Mouse (Mus musculus) myocyte (in vitro differentiated cells): Measurements from ENCODE around the gene Rplp1.

Source experiments
- E2F4 ChIP-seq: IDR thresholded peaks from one replicate; pipeline ENCODE4 v1.6.1; 2011; ENCODE audit warnings: mild to moderate bottlenecking, control low read depth, moderate library complexity; ENCODE audit not compliant: insufficient read depth
- MAX ChIP-seq: IDR thresholded peaks from one replicate; pipeline ENCODE4 v1.6.1; 2011; ENCODE audit warnings: low read depth, mild to moderate bottlenecking, control low read depth
- POLR2A ChIP-seq: IDR thresholded peaks from one replicate; pipeline ENCODE4 v1.6.1; 2011; ENCODE audit warnings: low read depth, mild to moderate bottlenecking, control low read depth, moderate library complexity; ENCODE audit not compliant: insufficient read length

DNA sequence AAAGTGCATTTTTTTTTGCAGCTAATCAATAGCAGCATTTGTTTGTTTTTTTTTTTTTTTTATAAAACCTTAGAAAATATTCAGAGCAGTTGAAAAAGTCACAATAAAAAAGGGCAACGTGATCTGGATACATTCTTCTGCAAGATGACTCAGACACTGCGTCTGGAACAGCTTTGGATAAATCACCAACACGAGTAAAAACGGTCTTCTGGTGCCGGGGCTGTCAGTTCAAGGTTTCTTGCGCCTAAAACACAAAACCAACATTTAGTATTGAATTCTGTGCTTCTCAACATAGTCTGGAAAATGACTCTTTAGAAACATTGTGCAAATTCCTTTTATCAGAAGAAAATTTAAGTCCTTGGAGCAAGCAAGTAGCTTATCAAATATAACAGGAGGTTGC, 3.1 kb upstream of the Rplp1 start:
- no peak for TF ChIP-seq MAX
- TF ChIP-seq E2F4: no peak
- TF ChIP-seq POLR2A: no peak
